Comparison of ENCODE assay signal across 12 mouse cellular contexts in the genomic region with DNA sequence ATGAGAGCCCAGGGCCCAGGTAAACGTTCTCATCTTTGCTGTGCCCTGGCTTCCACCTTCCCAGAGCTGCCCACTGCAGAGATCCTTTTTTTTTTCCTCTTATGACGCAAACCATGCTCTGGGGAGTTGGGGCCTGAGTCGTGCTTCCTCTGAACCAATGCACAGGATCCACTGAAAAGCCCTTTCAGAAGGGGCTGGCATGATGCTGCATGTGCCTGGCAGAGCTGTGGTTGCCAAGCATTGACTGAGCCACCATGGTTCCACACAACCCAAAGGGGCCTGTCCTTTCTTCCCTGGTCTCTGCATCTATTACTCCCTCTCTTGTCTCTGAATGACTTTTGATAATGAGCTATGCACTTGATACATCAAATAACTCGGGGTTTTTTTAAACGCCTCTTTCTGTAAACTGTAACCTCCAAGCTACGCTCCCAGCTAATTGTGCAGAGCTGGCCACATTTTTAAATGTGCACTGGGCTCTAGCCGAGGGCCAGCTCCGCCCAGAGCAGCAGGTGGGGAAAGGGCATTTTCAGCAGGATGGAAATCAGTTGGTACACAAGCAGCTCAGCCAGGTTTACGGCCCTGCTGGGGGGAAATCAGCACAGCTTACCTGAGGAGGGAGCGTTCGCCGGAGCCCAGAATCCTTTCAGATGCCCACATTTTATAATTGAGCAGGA.
DNase-seq lines count a peak whose midpoint lies in the region; ATAC-seq and TF ChIP-seq lines count a peak whose summit lies in the region.
"Had no signal": no experiment of that assay in that cellular context is flagged by ENCODE, and none has a peak within 500 bp of the region (broad histone marks: within the 10 kb centered on the region; RNA-seq: fewer than 3 reads in every experiment).

No protein-coding gene starts in this region.

- TF ChIP-seq CTCF in intestine, postnatal 0 days (IDR thresholded peaks at IDR 0.05; ENCODE audit: low read depth): no peak

- no peak for ATAC-seq in intestine, embryonic 14.5 days (replicated peaks; ENCODE audit: low FRiP score, low TSS enrichment, low read depth)
- no peak for ATAC-seq in intestine, postnatal 0 days
- ATAC-seq in forebrain, embryonic 15.5 days (replicated peaks): peak; percentile 31
- ATAC-seq in midbrain, embryonic 14.5 days (ENCODE audit: low FRiP score, low TSS enrichment): no peak

- no peak overlapping the region for H3K9ac ChIP-seq in intestine, embryonic 14.5 days (ENCODE audit: low read length)
- no peak overlapping the region for H3K9ac ChIP-seq in intestine, postnatal 0 days (ENCODE audit: low read depth, low read length)
- no peak overlapping the region for H3K9ac ChIP-seq in forebrain, embryonic 15.5 days (replicated peaks)
- H3K9ac ChIP-seq in midbrain, embryonic 14.5 days (replicated peaks; ENCODE audit: low read length): no peak overlapping the region
- H3K9ac ChIP-seq: kidney, embryonic 15.5 days; liver, embryonic 15.5 days had no signal

- H3K27ac ChIP-seq in intestine, embryonic 14.5 days (ENCODE audit: low read depth): peak overlapping the region; percentile 47
- H3K27ac ChIP-seq in intestine, postnatal 0 days (ENCODE audit: low read depth, low read length): no peak overlapping the region
- H3K27ac ChIP-seq in forebrain, embryonic 15.5 days (replicated peaks): peak overlapping the region; percentile 91
- H3K27ac ChIP-seq in midbrain, embryonic 14.5 days (replicated peaks; ENCODE audit: low read depth, low read length): peak overlapping the region; percentile 96
- H3K27ac ChIP-seq: kidney, embryonic 15.5 days; liver, embryonic 15.5 days had no signal

- 51% methylated on average over 12 of the region's 12 CpGs for WGBS in intestine, embryonic 14.5 days
- WGBS in intestine, postnatal 0 days: 56% methylated on average over 12 of the region's 12 CpGs
- WGBS in forebrain, embryonic 15.5 days: 19% methylated on average over 12 of the region's 12 CpGs
- 40% methylated on average over 12 of the region's 12 CpGs for WGBS in midbrain, embryonic 14.5 days

- no peak overlapping the region for H3K4me2 ChIP-seq in intestine, embryonic 14.5 days (ENCODE audit: low read length)
- H3K4me2 ChIP-seq in intestine, postnatal 0 days (replicated peaks; ENCODE audit: low read depth): no peak overlapping the region
- H3K4me2 ChIP-seq in forebrain, embryonic 15.5 days (replicated peaks): no peak overlapping the region
- no peak overlapping the region for H3K4me2 ChIP-seq in midbrain, embryonic 14.5 days (ENCODE audit: low read length)
- H3K4me2 ChIP-seq: kidney, embryonic 15.5 days; liver, embryonic 15.5 days had no signal

- no peaks in the 10 kb centered on the region for H3K9me3 ChIP-seq in intestine, embryonic 14.5 days (ENCODE audit: control insufficient read depth, low read length)
- H3K9me3 ChIP-seq in intestine, postnatal 0 days (ENCODE audit: control insufficient read depth): no peaks in the 10 kb centered on the region
- no peaks in the 10 kb centered on the region for H3K9me3 ChIP-seq in forebrain, embryonic 15.5 days
- H3K9me3 ChIP-seq in midbrain, embryonic 14.5 days (ENCODE audit: control insufficient read depth, low read length): no peaks in the 10 kb centered on the region
- H3K9me3 ChIP-seq: kidney, embryonic 15.5 days; liver, embryonic 15.5 days had no signal

- no peaks in the 10 kb centered on the region for H3K27me3 ChIP-seq in intestine, embryonic 14.5 days (replicated peaks; ENCODE audit: control insufficient read depth, insufficient read depth, low read length)
- no peaks in the 10 kb centered on the region for H3K27me3 ChIP-seq in intestine, postnatal 0 days (replicated peaks; ENCODE audit: control insufficient read depth, insufficient read depth, low read length)
- no peaks in the 10 kb centered on the region for H3K27me3 ChIP-seq in forebrain, embryonic 15.5 days
- no peaks in the 10 kb centered on the region for H3K27me3 ChIP-seq in midbrain, embryonic 14.5 days (ENCODE audit: control insufficient read depth, insufficient read depth, low read length)
- H3K27me3 ChIP-seq: kidney, embryonic 15.5 days; liver, embryonic 15.5 days had no signal

- DNase-seq in intestine, embryonic 14.5 days (ENCODE audit: low spot score): no peak
- DNase-seq in cerebellum, adult 8-10 months: peak; percentile 68
- peak; percentile 60 for DNase-seq in midbrain, embryonic 14.5 days
- DNase-seq in liver: no peak
- DNase-seq in Muller cell, postnatal 12 days (ENCODE audit: inconsistent ontology term): no peak
- DNase-seq in urinary bladder, postnatal 14 days (ENCODE audit: low spot score): no peak
- DNase-seq: B cell, adult 2 months; gastrocnemius, postnatal 10 days had no signal

- no peaks in the 10 kb centered on the region for H3K36me3 ChIP-seq in intestine, embryonic 14.5 days (ENCODE audit: control insufficient read depth, insufficient read depth, low read length)
- no peaks in the 10 kb centered on the region for H3K36me3 ChIP-seq in intestine, postnatal 0 days (ENCODE audit: control insufficient read depth, insufficient read depth)
- no peaks in the 10 kb centered on the region for H3K36me3 ChIP-seq in forebrain, embryonic 15.5 days
- H3K36me3 ChIP-seq in midbrain, embryonic 14.5 days (ENCODE audit: control insufficient read depth, insufficient read depth, low read length): peaks cover 7% of the 10 kb centered on the region; the same call in 1 of the 2 replicates
- H3K36me3 ChIP-seq: kidney, embryonic 15.5 days; liver, embryonic 15.5 days had no signal

- H3K4me1 ChIP-seq in intestine, embryonic 14.5 days (replicated peaks; ENCODE audit: control insufficient read depth, insufficient read depth, low read length): peaks cover 9% of the 10 kb centered on the region
- peaks cover 5% of the 10 kb centered on the region; the same call in 1 of the 2 replicates for H3K4me1 ChIP-seq in intestine, postnatal 0 days (replicated peaks; ENCODE audit: control insufficient read depth, insufficient read depth, low read length)
- H3K4me1 ChIP-seq in forebrain, embryonic 15.5 days: peaks cover 98% of the 10 kb centered on the region
- peaks cover 59% of the 10 kb centered on the region for H3K4me1 ChIP-seq in midbrain, embryonic 14.5 days (ENCODE audit: control insufficient read depth, insufficient read depth, low read length)

- no peak overlapping the region for H3K4me3 ChIP-seq in intestine, embryonic 14.5 days (ENCODE audit: low read depth, low read length)
- H3K4me3 ChIP-seq in intestine, postnatal 0 days (ENCODE audit: low read depth, low read length): no peak overlapping the region
- H3K4me3 ChIP-seq in forebrain, embryonic 15.5 days: no peak overlapping the region
- H3K4me3 ChIP-seq in midbrain, embryonic 14.5 days (replicated peaks; ENCODE audit: low read depth, low read length): no peak overlapping the region
- H3K4me3 ChIP-seq: kidney, embryonic 15.5 days; liver, embryonic 15.5 days had no signal

Comparison
In these comparisons a context has a peak if more than half of its experiments do, and no peak if none do; other contexts are left out.
1. DNase-seq: peak in cerebellum, adult 8-10 months (single experiment) and midbrain, embryonic 14.5 days (single experiment); none in intestine, embryonic 14.5 days (single experiment), liver (single experiment), Muller cell, postnatal 12 days (single experiment) and urinary bladder, postnatal 14 days (single experiment).